Mouse (Mus musculus) embryo, embryonic 9.5 days (tissue): ENCODE measurements around the gene Pik3r5.

ENCODE experiments used
- DNase-seq: peaks from one replicate; pipeline ENCODE4 v3.0.0-alpha.2; 2017; ENCODE audit errors: extremely low spot score

Pik3r5 gene

DNA sequence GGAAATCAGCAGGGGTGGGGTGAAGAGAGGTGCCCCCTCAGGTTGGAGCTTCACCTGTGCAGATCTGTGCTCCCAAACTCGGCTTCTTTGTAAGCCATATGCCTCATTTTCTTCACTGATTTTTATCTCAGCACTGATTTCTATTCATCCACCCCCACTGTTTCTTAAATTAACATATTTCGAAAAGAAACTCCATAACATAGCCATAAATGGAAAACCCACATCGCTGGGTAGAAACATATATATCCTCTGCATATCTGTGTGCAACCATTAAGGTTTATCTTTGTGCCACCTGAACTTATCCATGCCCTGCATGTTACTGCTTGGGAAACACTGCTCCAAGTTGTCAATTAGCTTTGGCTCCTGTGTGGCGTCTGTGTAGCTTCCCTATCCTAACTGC, 94.5 kb downstream of the Pik3r5 start:
- DNase-seq = no peak

DNA sequence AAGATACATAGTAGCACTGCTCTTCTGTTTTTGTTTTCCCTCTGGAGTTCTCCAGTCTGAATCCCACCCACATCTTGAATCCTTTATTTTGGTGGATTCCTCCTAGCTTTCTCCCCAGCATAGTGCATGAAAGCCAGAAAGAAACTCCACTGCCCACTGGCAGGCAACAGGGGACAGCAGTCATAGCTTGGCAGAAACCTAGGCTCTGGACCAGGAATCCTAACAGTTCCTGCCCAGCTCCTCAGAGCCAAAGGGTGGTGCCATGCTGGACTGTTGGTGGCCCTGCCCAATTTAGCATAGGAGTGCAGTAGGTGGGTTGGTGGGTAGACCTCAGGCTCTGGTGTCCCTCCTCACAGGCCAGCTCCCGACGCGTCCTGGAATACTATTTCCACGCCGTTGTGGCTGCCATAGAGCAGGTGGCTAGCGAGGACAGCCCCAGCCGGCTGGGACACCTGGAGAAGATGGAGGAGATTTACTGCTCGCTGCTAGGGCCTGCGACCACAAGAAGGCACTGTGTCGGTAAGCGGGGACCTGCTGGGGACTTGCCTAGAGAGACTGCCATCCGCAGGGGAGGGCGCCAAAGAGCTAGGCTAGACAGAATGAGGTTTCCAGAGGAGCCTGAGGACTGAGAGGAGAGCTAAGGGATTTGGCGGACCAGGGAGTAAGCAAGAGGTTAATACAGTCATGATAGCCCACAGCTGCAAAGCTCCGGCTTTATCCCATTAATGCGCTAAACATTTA, 99.3 kb downstream of the Pik3r5 start:
- peak; percentile 36 for DNase-seq

DNA sequence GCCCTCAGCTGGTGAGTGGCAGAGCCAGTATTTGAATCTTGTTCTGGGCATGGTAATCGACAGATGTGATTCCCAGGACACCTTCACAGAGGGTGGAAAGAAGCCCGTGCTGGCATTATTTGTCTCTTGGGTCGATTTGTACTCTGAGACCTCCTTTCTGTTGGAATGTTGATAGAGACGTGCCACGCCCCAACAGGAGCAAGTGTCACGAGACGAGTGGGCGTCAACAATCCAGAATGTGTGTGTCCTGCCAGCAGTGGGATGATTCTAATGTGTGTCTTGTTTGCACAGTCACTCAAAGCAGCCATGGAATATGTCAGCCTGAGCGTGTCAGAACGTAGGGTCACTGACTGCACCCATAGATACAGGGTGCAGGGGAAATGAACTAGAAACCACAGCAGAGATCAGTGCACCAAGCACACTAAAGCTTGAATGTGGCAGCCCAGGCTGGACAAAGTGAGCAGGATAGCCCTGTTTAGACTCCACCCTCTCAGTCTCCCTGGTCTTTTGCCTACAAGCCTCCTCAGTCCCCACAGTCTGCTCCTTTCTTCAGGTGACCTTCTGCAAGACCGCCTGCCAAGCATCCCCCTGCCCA, 100.1 kb downstream of the Pik3r5 start:
- DNase-seq = no peak

DNA sequence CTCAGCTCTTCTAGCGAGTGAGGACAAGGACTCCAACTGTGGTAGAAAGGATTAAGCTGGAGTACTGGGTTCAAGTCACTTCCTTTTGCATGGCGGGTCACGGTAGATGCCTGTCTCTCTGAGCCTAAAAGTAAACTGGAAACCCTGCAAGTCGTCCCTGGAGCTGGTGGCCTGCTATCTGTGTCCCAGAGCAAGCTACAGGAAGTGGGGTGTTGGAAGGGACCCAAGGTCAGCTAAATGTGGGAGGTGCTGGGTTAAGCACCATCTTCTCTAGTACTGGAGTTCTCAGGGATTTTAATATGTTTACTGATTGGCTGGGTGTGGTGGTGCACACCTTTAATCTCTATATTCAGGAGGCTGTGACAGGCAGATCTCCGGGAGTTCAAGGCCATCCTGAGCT, 100.9 kb downstream of the Pik3r5 start:
- DNase-seq = no peak

DNA sequence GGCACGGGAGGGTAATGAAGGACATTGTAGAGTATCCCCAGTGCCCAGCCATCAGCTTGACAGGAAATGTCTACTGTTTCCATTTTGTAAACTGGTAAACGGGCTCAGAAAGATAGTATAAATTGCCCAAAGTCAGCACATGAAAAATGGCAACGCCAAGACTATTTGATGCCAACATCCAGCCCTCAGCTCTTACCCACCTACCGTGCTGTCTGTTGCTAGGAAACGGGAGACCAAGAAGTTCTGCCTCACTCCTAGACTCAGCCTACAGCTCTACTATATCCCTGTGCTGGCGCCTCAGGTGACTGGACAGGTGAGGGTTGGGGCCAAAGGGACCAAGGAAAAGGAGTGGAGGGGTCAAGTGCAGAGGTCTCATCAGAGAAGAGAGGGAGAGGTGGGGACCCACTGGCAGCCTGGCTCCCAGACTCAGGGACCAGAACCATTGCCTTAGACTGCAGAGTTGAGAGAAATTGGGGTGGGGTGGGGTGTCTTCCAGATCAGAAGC, 102.1 kb downstream of the Pik3r5 start:
- no peak for DNase-seq

DNA sequence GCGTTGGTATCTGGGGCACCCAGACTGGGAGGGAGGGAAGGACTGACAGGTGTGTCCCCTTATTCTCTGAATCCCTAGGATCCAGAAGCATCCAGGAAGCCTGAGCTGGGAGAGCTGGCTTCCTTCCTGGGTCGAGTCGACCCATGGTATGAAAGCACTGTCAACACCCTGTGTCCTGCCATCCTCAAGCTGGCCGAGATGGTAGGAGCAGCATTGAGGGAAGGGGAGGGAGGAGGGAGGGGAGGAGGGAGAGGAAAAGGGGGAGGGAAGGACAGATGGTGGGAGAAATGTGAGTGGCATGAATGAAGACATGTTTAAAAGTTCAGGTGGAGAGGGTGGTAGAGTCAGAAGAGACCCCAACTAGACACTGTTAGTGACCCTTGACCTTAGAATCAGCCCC, 104.1 kb downstream of the Pik3r5 start:
- no peak for DNase-seq

DNA sequence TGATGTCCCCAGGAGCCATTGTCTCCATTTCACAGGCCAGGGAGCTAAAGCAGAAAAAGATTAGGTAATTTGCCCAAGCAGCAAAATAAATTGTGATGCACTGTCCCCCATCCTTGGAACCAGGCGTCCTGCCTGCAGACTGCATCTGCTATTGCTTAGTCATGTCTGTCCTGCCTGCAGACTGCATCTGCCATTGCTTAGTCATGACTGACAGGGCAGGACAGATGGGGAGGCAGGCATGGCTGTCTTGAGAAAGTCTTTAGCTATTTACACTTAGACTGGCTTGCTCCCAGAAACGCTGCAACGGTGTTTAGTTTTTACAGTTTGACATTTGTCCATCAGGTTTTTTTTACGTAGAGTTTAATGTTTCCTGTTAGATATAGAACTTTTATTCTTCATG, 104.5 kb downstream of the Pik3r5 start:
- peak; percentile 39 for DNase-seq

DNA sequence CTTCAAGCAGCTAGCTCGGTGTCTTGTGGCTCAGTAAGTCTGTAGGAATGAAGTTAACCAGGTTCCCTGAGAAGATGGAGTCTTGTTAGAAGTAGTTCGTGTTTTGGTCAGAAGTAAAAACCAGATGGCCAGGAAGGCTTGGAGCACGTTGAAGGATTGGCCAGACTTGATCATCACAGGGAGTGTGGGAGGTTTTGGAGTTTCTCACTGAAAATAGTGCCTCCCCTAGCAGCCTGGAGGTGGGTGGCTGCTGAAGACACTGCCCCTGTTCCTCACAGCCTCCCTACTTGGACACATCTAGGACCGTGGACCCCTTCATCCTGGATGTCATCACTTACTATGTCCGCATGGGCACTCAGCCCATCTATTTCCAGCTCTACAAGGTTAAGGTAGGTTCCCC, 107.7 kb downstream of the Pik3r5 start:
- DNase-seq = no peak

DNA sequence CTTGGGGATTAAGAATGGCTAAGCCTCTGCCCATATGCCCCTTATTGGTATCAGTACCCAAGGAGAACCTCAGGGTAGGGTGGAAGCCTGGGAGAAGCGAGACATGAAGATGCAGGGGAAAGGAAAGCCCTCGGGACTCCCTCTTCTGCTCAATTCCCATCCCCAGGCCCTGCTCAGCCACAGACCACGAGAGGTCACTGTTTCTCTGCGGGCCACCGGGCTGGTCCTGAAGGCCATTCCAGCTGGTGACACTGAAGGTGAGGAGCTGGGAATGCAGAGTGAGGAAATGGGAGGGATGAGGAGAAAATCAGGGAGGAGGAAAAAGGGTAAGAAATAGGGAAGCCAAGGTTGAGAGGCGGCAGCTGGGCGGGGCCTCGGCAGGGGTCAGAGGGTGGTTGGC, 112.6 kb downstream of the Pik3r5 start:
- DNase-seq = peak; percentile 50

DNA sequence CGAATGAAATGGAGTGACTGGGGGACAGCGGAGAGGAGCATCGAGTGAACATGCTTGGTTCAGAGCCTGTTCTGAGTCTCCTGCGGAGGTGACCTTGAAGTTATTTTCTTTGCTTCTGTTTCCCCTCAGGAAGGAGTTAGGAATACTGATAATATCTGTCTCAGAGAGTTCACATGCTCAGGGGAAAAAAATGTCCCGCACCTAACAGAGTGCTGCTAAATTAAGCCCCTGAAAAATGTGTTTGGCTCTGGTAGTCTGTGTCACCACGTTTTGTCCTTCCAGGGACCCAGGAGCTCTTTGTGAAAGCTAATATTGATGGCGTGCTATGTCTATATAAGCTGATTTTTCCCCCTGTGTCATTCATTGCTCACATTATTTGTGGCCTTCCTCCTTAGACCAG, 113.3 kb downstream of the Pik3r5 start:
- DNase-seq = no peak

DNA sequence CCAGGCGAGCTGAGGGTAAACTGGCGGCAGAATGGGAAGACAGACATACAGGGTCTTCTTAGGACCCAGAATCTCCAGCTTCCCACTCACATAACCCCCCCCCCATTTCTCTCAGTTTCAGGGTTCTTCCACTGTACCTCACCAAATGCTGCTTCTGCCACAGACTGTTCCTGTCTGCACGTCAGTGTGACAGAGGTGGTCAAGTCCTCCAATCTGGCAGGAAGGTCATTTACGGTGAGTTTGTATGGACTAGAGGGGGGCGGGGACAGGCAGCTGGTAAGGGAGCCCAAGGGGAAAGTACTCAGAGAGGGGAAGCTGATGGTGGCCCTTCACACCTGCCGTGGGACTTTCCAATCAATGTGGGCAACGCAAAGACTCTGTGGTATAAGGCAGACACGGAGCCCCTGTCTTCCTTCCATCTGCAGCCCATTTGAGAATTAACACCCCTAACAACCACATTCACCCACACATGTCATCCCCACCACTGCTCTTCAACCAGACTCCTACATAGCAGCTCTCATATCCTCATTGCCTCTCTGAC, 113.8 kb downstream of the Pik3r5 start:
- no peak for DNase-seq
